In genomic region chr6:98666388-98666989, GRCm38 (mm10) we compare ENCODE assay signal across 12 mouse cellular contexts.
DNase-seq lines count a peak whose midpoint lies in the region; ATAC-seq lines count a peak whose summit lies in the region.
"Had no signal": no experiment of that assay in that cellular context is flagged by ENCODE, and none has a peak within 500 bp of the region (broad histone marks: within the 10 kb centered on the region; RNA-seq: fewer than 3 reads in every experiment).

No protein-coding gene starts in this region.

- WGBS in heart, embryonic 12.5 days: 11% methylated on average over 11 of the region's 11 CpGs
- WGBS in embryonic facial prominence, embryonic 12.5 days: 22% methylated on average over 11 of the region's 11 CpGs
- WGBS in limb, embryonic 12.5 days: 23% methylated on average over 11 of the region's 11 CpGs
- 26% methylated on average over 11 of the region's 11 CpGs for WGBS in liver, embryonic 12.5 days (ENCODE audit: insufficient replicate concordance)

- 0 out of 2 replicates have a peak overlapping the region, but pooled peaks have one; percentile 10 for H3K4me3 ChIP-seq in heart, embryonic 12.5 days
- H3K4me3 ChIP-seq in embryonic facial prominence, embryonic 12.5 days: no peak overlapping the region
- no peak overlapping the region for H3K4me3 ChIP-seq in limb, embryonic 12.5 days (replicated peaks)
- no peak overlapping the region for H3K4me3 ChIP-seq in liver, embryonic 12.5 days

- ATAC-seq in heart, embryonic 12.5 days (ENCODE audit: insufficient number of reproducible peaks, low FRiP score): no peak
- ATAC-seq in embryonic facial prominence, embryonic 12.5 days (ENCODE audit: insufficient number of reproducible peaks, insufficient read depth, low FRiP score, low TSS enrichment): no peak
- ATAC-seq in limb, embryonic 12.5 days (ENCODE audit: insufficient number of reproducible peaks, insufficient read depth, low FRiP score, low TSS enrichment, low read depth): no peak
- ATAC-seq in liver, embryonic 12.5 days: no peak
- ATAC-seq: CD4-positive, CD25-positive, alpha-beta regulatory T cell, adult 4 months had no signal

- no peaks in the 10 kb centered on the region for H3K36me3 ChIP-seq in heart, embryonic 12.5 days
- no peaks in the 10 kb centered on the region for H3K36me3 ChIP-seq in embryonic facial prominence, embryonic 12.5 days
- no peaks in the 10 kb centered on the region for H3K36me3 ChIP-seq in limb, embryonic 12.5 days
- no peaks in the 10 kb centered on the region for H3K36me3 ChIP-seq in liver, embryonic 12.5 days

- H3K9me3 ChIP-seq in heart, embryonic 12.5 days (replicated peaks): peaks cover 3% of the 10 kb centered on the region; the same call in 1 of the 2 replicates
- no peaks in the 10 kb centered on the region; the same call in 1 of the 2 replicates for H3K9me3 ChIP-seq in embryonic facial prominence, embryonic 12.5 days
- 0 out of 2 replicates have a peak, but pooled peaks cover 3% of the 10 kb centered on the region for H3K9me3 ChIP-seq in limb, embryonic 12.5 days
- H3K9me3 ChIP-seq in liver, embryonic 12.5 days (replicated peaks): no peaks in the 10 kb centered on the region

- no peaks in the 10 kb centered on the region for H3K27me3 ChIP-seq in heart, embryonic 12.5 days (replicated peaks)
- H3K27me3 ChIP-seq in embryonic facial prominence, embryonic 12.5 days: 0 out of 2 replicates have a peak, but pooled peaks cover 2% of the 10 kb centered on the region
- peaks cover 9% of the 10 kb centered on the region for H3K27me3 ChIP-seq in limb, embryonic 12.5 days
- no peaks in the 10 kb centered on the region for H3K27me3 ChIP-seq in liver, embryonic 12.5 days (replicated peaks)

- 0 out of 2 replicates have a peak, but pooled peaks cover 4% of the 10 kb centered on the region for H3K4me1 ChIP-seq in heart, embryonic 12.5 days (replicated peaks)
- H3K4me1 ChIP-seq in embryonic facial prominence, embryonic 12.5 days: no peaks in the 10 kb centered on the region
- peaks cover 7% of the 10 kb centered on the region; the same call in 1 of the 2 replicates for H3K4me1 ChIP-seq in limb, embryonic 12.5 days (replicated peaks)
- no peaks in the 10 kb centered on the region for H3K4me1 ChIP-seq in liver, embryonic 12.5 days

- peak overlapping the region; percentile 56 for H3K4me2 ChIP-seq in heart, embryonic 12.5 days
- 0 out of 2 replicates have a peak overlapping the region, but pooled peaks have one; percentile 7 for H3K4me2 ChIP-seq in embryonic facial prominence, embryonic 12.5 days (replicated peaks)
- peak overlapping the region; percentile 28 for H3K4me2 ChIP-seq in limb, embryonic 12.5 days
- H3K4me2 ChIP-seq in liver, embryonic 12.5 days: no peak overlapping the region
- H3K4me2 ChIP-seq: lung, embryonic 14.5 days had no signal

- no peak overlapping the region for H3K9ac ChIP-seq in heart, embryonic 12.5 days
- H3K9ac ChIP-seq in embryonic facial prominence, embryonic 12.5 days: no peak overlapping the region
- H3K9ac ChIP-seq in limb, embryonic 12.5 days (replicated peaks): no peak overlapping the region
- H3K9ac ChIP-seq in liver, embryonic 12.5 days: no peak overlapping the region
- H3K9ac ChIP-seq: lung, embryonic 14.5 days had no signal

- no peak for DNase-seq in heart, adult 18-20 months
- peak; percentile 35 for DNase-seq in ES-CJ7 (ENCODE audit: low read depth, low spot score)
- no peak for DNase-seq in testis, postnatal 14 days (ENCODE audit: low spot score)
- no peak for DNase-seq in layer of hippocampus, adult 18-20 months (ENCODE audit: low spot score in 2 of 2)
- DNase-seq: cerebellum, postnatal 25 days; lung, embryonic 14.5 days; retina, postnatal 1 day had no signal

- H3K27ac ChIP-seq in heart, embryonic 12.5 days (ENCODE audit: poor library complexity, severe bottlenecking): no peak overlapping the region
- H3K27ac ChIP-seq in embryonic facial prominence, embryonic 12.5 days: no peak overlapping the region
- H3K27ac ChIP-seq in limb, embryonic 12.5 days: peak overlapping the region; percentile 17; the same call in 1 of the 2 replicates
- no peak overlapping the region for H3K27ac ChIP-seq in liver, embryonic 12.5 days
